In the genomic region with DNA sequence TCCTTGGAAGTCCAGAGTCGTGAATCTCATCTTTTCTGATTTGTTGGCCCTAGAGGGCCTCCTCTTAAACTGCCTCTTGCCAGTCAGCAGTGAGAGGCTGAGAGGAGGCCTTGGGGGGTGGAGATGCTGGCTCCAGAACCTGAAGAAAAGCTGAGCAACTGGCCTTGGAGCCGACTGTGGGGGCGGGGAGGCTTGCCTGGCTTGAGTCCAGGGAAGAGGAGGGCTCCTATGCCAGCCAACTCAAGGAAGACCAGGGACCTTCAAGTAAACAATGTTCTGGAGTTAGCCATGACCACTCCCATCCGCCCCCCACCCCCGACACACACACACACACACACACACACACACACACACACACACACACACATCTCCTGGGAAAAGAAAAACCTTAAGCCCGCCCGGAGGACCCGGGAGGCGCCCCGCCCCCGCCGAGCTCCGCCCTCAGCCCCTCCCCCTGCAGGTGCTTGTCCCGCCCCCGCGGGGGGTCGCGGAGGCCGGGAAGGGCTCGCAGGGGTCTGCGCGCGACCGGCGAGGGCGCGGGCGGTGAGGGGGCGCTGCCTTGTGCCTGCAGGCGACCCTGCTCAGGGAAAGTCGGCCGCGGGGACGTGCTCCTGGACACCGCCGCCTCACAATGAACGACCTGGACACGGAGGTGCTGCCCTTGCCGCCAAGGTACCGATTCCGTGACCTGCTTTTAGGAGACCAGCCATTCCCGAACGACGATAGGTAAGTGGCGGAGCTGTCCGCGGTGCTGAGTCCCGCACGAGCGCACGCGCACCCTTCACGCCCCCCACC, we compare ENCODE assay signal across 9 mouse cellular contexts. TPM values are rescaled to one million over a fixed set of nuclear protein-coding genes. Genes with fewer than 3 reads are reported as not detected.
DNase-seq lines count a peak whose midpoint lies in the region; ATAC-seq and TF ChIP-seq lines count a peak whose summit lies in the region.
"Had no signal": no experiment of that assay in that cellular context is flagged by ENCODE, and none has a peak within 500 bp of the region (broad histone marks: within the 10 kb centered on the region; RNA-seq: fewer than 3 reads in every experiment).

A gene (plus strand): TSS at position 398 of the 795 bp plus-strand sequence.

- WGBS in forebrain, embryonic 14.5 days: under 1% methylated on average over 39 of the region's 53 CpGs
- 2% methylated on average over 36 of the region's 53 CpGs for WGBS in limb, embryonic 14.5 days

- peak; percentile 53 for ATAC-seq in forebrain, embryonic 14.5 days
- ATAC-seq in limb, embryonic 14.5 days (ENCODE audit: low FRiP score, low read depth): no peak
- ATAC-seq in erythroblast, adult 5-6 weeks (replicated peaks; ENCODE audit: low FRiP score, poor library complexity, severe bottlenecking): no peak

- H3K4me2 ChIP-seq in forebrain, embryonic 14.5 days (ENCODE audit: low read length): peak within 1 kb of the TSS; percentile 96
- H3K4me2 ChIP-seq in limb, embryonic 14.5 days (replicated peaks; ENCODE audit: low read depth, low read length, severe bottlenecking): peak within 1 kb of the TSS; percentile 71
- no peak within 1 kb of the TSS for H3K4me2 ChIP-seq in myocyte (ENCODE audit: low read depth)

- H3ac ChIP-seq in myocyte (ENCODE audit: control insufficient read depth, insufficient read length): no peak within 1 kb of the TSS

- H3K27ac ChIP-seq in forebrain, embryonic 14.5 days (ENCODE audit: low read depth, low read length): no peak within 1 kb of the TSS
- H3K27ac ChIP-seq in limb, embryonic 14.5 days (replicated peaks; ENCODE audit: low read depth, low read length): no peak within 1 kb of the TSS
- H3K27ac ChIP-seq: heart, adult 2 months had no signal

- H3K9ac ChIP-seq in forebrain, embryonic 14.5 days (ENCODE audit: low read length): peak within 1 kb of the TSS; percentile 55
- H3K9ac ChIP-seq in limb, embryonic 14.5 days (ENCODE audit: low read depth, low read length, severe bottlenecking): no peak within 1 kb of the TSS

- no peaks in the 10 kb centered on the region for H3K9me3 ChIP-seq in forebrain, embryonic 14.5 days (replicated peaks; ENCODE audit: control insufficient read depth, low read length)
- no peaks in the 10 kb centered on the region for H3K9me3 ChIP-seq in limb, embryonic 14.5 days (ENCODE audit: control insufficient read depth, low read length)

- H3K79me2 ChIP-seq in myocyte (ENCODE audit: control insufficient read depth, insufficient read depth): no peaks in the 10 kb centered on the region

- peak within 1 kb of the TSS; percentile 49 for H3K4me3 ChIP-seq in forebrain, embryonic 14.5 days (ENCODE audit: low read depth, low read length)
- H3K4me3 ChIP-seq in limb, embryonic 14.5 days (replicated peaks; ENCODE audit: low read length): peak within 1 kb of the TSS; percentile 34
- no peak within 1 kb of the TSS for H3K4me3 ChIP-seq in myocyte
- H3K4me3 ChIP-seq: heart, adult 2 months had no signal

- peak; percentile 15 for DNase-seq in gastrocnemius, postnatal 10 days
- DNase-seq in gastrocnemius, adult 8-10 months (ENCODE audit: low spot score in 2 of 2): no peak
- peak; percentile 82 for DNase-seq in brain, adult 2 months (ENCODE audit: low read depth, low spot score)
- DNase-seq in forebrain, embryonic 14.5 days (ENCODE audit: low spot score): peak; percentile 58
- peak; percentile 54 for DNase-seq in kidney, adult 11 months
- DNase-seq in limb, embryonic 14.5 days (ENCODE audit: low spot score): peak; percentile 33

- H3K4me1 ChIP-seq in forebrain, embryonic 14.5 days (ENCODE audit: control insufficient read depth, insufficient read depth, low read length): peaks cover 13% of the 10 kb centered on the region; the same call in 1 of the 2 replicates
- H3K4me1 ChIP-seq in limb, embryonic 14.5 days (ENCODE audit: control insufficient read depth, insufficient read depth, low read length): peaks cover 3% of the 10 kb centered on the region; the same call in 1 of the 2 replicates

- no peaks in the 10 kb centered on the region for H3K36me3 ChIP-seq in forebrain, embryonic 14.5 days (ENCODE audit: control insufficient read depth, insufficient read depth, low read length)
- no peaks in the 10 kb centered on the region for H3K36me3 ChIP-seq in limb, embryonic 14.5 days (ENCODE audit: control insufficient read depth, insufficient read depth, low read length)
- H3K36me3 ChIP-seq in myocyte (ENCODE audit: control insufficient read depth, insufficient read depth): no peaks in the 10 kb centered on the region

- H3K27me3 ChIP-seq in forebrain, embryonic 14.5 days (replicated peaks; ENCODE audit: control insufficient read depth, insufficient read depth, low read length): peaks cover 16% of the 10 kb centered on the region; the same call in 1 of the 2 replicates
- H3K27me3 ChIP-seq in limb, embryonic 14.5 days (ENCODE audit: control insufficient read depth, insufficient read depth, low read length): peaks cover 24% of the 10 kb centered on the region
- peaks cover 29% of the 10 kb centered on the region for H3K27me3 ChIP-seq in myocyte (ENCODE audit: control insufficient read depth, insufficient read depth, insufficient read length)

- TF ChIP-seq POLR2A in limb, embryonic 14.5 days (IDR thresholded peaks at IDR 0.05; ENCODE audit: borderline replicate concordance, extremely low read depth, insufficient read depth, insufficient read length): no peak
- TF ChIP-seq POLR2A in myocyte (IDR thresholded peaks at IDR 0.05; ENCODE audit: insufficient read length, low read depth): no peak

TF ChIP-seq in myocyte, 11 proteins besides CTCF, POLR2A, EP300 and RAD21:
- TF ChIP-seq MYOG (IDR thresholded peaks at IDR 0.05; ENCODE audit: control insufficient read depth in 1 of 3, insufficient read depth in 1 of 3, insufficient read length in 2 of 3, low read depth in 2 of 3): no peak
- TF ChIP-seq REST (IDR thresholded peaks at IDR 0.05; ENCODE audit: insufficient read depth, insufficient read length): peak; percentile 85

RNA-seq across cellular contexts. Expression of the gene that starts here (rescaled TPM):
- total RNA-seq in gastrocnemius, postnatal 10 days (2021): under 1 TPM; 0.12 to 0.34 TPM
- under 1 TPM in 3 of 4 experiments, not detected in 1; 0.10 to 0.31 (median 0.24) TPM for total RNA-seq in gastrocnemius, adult 8-10 months (2022)
- polyA plus RNA-seq in forebrain, embryonic 14.5 days (2014; fragmentation: Nextera tagmentation; extraction: Ambion mirVana): 3.3 and 5.3 TPM in 2 replicates
- 2.7 and 3.2 TPM in 2 replicates for polyA plus RNA-seq in limb, embryonic 14.5 days (2012; rRNA removed)
- polyA plus RNA-seq in limb, embryonic 14.5 days (2014; fragmentation: Nextera tagmentation; extraction: Ambion mirVana): 0.08 and 0.15 TPM in 2 replicates
- polyA plus RNA-seq in myocyte (2012; fragmentation: generic; extraction: Trizol): not detected
- total RNA-seq in erythroblast, adult 5-6 weeks (2015; ENCODE audit: low replicate concordance): not detected in 2 replicates
- total RNA-seq in erythroblast, adult 5-6 weeks (2017; ENCODE audit: low replicate concordance): not detected in 2 replicates

Comparison
In these comparisons a context has a peak if more than half of its experiments do, and no peak if none do; other contexts are left out.
1. Peak in DNase-seq in gastrocnemius, postnatal 10 days; RNA of the gene not detected or under 1 TPM.
2. DNase-seq: peak in brain, adult 2 months (single experiment), forebrain, embryonic 14.5 days (single experiment), kidney, adult 11 months (single experiment) and limb, embryonic 14.5 days (single experiment); none in gastrocnemius, adult 8-10 months (0 of 2).